Mouse (Mus musculus): ENCODE data around the gene Pknox2.
A peak's percentile ranks its signal among the peaks of the same experiment; 100 is the strongest.

The Pknox2 gene

GRCm38 (mm10) chr9:36933813-36934493 lies 213.3 kb downstream of the Pknox2 start:
- peak; percentile 70 for DNase-seq

- no peak for DNase-seq
Measured at GRCm38 (mm10) chr9:36932950-36933812, 214.0 kb downstream of the Pknox2 start.

GRCm38 (mm10) chr9:36931657-36932056 lies 215.6 kb downstream of the Pknox2 start:
- DNase-seq: no peak

GRCm38 (mm10) chr9:36923753-36924152 lies 223.5 kb downstream of the Pknox2 start:
- no peak for DNase-seq

GRCm38 (mm10) chr9:36921718-36922415 lies 225.3 kb downstream of the Pknox2 start:
- no peak for DNase-seq

GRCm38 (mm10) chr9:36919472-36919871 lies 227.7 kb downstream of the Pknox2 start:
- no peak for DNase-seq

GRCm38 (mm10) chr9:36918582-36918981 lies 228.6 kb downstream of the Pknox2 start:
- DNase-seq: no peak

- DNase-seq: no peak
Measured at GRCm38 (mm10) chr9:36916915-36917314, 230.3 kb downstream of the Pknox2 start.

- peak; percentile 86 for DNase-seq
Measured at GRCm38 (mm10) chr9:36916362-36916761, 230.8 kb downstream of the Pknox2 start.

GRCm38 (mm10) chr9:36905452-36905851 lies 241.8 kb downstream of the Pknox2 start:
- DNase-seq: no peak

GRCm38 (mm10) chr9:36900464-36900863 lies 246.7 kb downstream of the Pknox2 start:
- DNase-seq: no peak

GRCm38 (mm10) chr9:36898560-36898959 lies 248.6 kb downstream of the Pknox2 start:
- DNase-seq: no peak

- DNase-seq: peak; percentile 72
Measured at GRCm38 (mm10) chr9:36895009-36895693, 252.1 kb downstream of the Pknox2 start.

- no peak for DNase-seq
Measured at GRCm38 (mm10) chr9:36894242-36894641, 253.0 kb downstream of the Pknox2 start.

GRCm38 (mm10) chr9:36893413-36893990 lies 253.7 kb downstream of the Pknox2 start:
- DNase-seq: no peak

- peak; percentile 56 for DNase-seq
Measured at GRCm38 (mm10) chr9:36890552-36890951, 256.7 kb downstream of the Pknox2 start.

- DNase-seq: no peak
Measured at GRCm38 (mm10) chr9:36885237-36885636, 262.0 kb downstream of the Pknox2 start.

GRCm38 (mm10) chr9:36883569-36883968 lies 263.6 kb downstream of the Pknox2 start:
- DNase-seq: no peak

- peak; percentile 52 for DNase-seq
Measured at GRCm38 (mm10) chr9:36882034-36882745, 265.0 kb downstream of the Pknox2 start.

- DNase-seq: no peak
Measured at GRCm38 (mm10) chr9:36881615-36882014, 265.6 kb downstream of the Pknox2 start.

- no peak for DNase-seq
Measured at GRCm38 (mm10) chr9:36876787-36877186, 270.4 kb downstream of the Pknox2 start.

GRCm38 (mm10) chr9:36876313-36876712 lies 270.9 kb downstream of the Pknox2 start:
- DNase-seq: no peak

All from right cerebral cortex, postnatal 25 days (tissue).